Mouse (Mus musculus) hindbrain, embryonic 12.5 days (tissue): Measurements from ENCODE around the gene Pmpca. TPM values are rescaled to one million over a fixed set of nuclear protein-coding genes. Genes with fewer than 3 reads are reported as not detected.

Source experiments
- ATAC-seq: fragments of 200-750 bp; cut with Nextera tagmentation; 2 replicates; pipeline ENCODE4 v1.8.0; 2017; ENCODE audit warnings: moderate TSS enrichment; ENCODE audit not compliant: low FRiP score
- H3K27ac ChIP-seq: fragments of 300-500 bp; sonication (generic); 2 replicates; pipeline ENCODE4 v1.5.1; 2016; ENCODE audit warnings: mild to moderate bottlenecking
- H3K27me3 ChIP-seq: fragments of 300-500 bp; sonication (generic); 2 replicates; pipeline ENCODE4 v1.6.1; 2016; ENCODE audit warnings: mild to moderate bottlenecking
- H3K36me3 ChIP-seq: fragments of 300-500 bp; sonication (generic); 2 replicates; pipeline ENCODE4 v1.6.1; 2016; ENCODE audit warnings: mild to moderate bottlenecking
- H3K4me1 ChIP-seq: fragments of 300-500 bp; sonication (generic); 2 replicates; pipeline ENCODE4 v1.6.1; 2016
- H3K4me2 ChIP-seq: fragments of 300-500 bp; sonication (generic); replicated peaks from 2 replicates; pipeline ENCODE4 v1.6.1; 2016; ENCODE audit warnings: mild to moderate bottlenecking
- H3K4me3 ChIP-seq: fragments of 300-500 bp; sonication (generic); 2 replicates; pipeline ENCODE4 v1.5.1; 2016; ENCODE audit warnings: mild to moderate bottlenecking
- H3K9ac ChIP-seq: fragments of 300-500 bp; sonication (generic); 2 replicates; pipeline ENCODE4 v1.6.1; 2016; ENCODE audit warnings: mild to moderate bottlenecking, moderate library complexity
- H3K9me3 ChIP-seq: fragments of 300-500 bp; sonication (generic); replicated peaks from 2 replicates; pipeline ENCODE4 v1.6.1; 2016; ENCODE audit warnings: mild to moderate bottlenecking
- WGBS: fragments of 180-500 bp; shearing (Covaris S2); methylation state at CpG from one replicate; pipeline ENCODE4 v1.1.7; 2016; 5-methylcytosine and 5-hydroxymethylcytosine counted together
- polyA plus RNA-seq: library from polyadenylated mRNA; unstranded; fragments of >200 nt; fragmentation: Nextera tagmentation; extraction: Ambion mirVana; gene quantifications from 2 replicates; pipeline ENCODE4 v1.2.1, GENCODE M21; 2016

Gene Pmpca
- polyA plus RNA-seq, 1 experiment from 2014 or later, result 107 TPM

- Histone ChIP-seq H3K36me3 (peaks cover 7% of the 10 kb centered on the region; the same call in 1 of the 2 replicates), H3K9me3 (no peaks in the 10 kb centered on the region), H3K9ac (no peak overlapping the region), H3K27ac (no peak overlapping the region), H3K4me3 (no peak overlapping the region), H3K27me3 (no peaks in the 10 kb centered on the region), H3K4me1 (peaks cover 18% of the 10 kb centered on the region), H3K4me2 (no peak overlapping the region)
- WGBS, result 78% methylated on average over 7 of the region's 7 CpGs
- no peak for ATAC-seq
These were observed 32.5 kb upstream of the Pmpca start for GRCm38 (mm10) chr2:26356678-26357077.

GRCm38 (mm10) chr2:26357484-26357883 lies 31.7 kb upstream of the Pmpca start:
- WGBS, result 58% methylated on average over 15 of the region's 15 CpGs
- H3K4me3 ChIP-seq, result no peak overlapping the region
- peaks cover 16% of the 10 kb centered on the region for H3K4me1 ChIP-seq
- H3K9ac ChIP-seq, result peak overlapping the region; percentile 13; the same call in 1 of the 2 replicates
- peaks cover 7% of the 10 kb centered on the region; the same call in 1 of the 2 replicates for H3K36me3 ChIP-seq
- no peak overlapping the region for H3K27ac ChIP-seq
- H3K9me3 ChIP-seq, result no peaks in the 10 kb centered on the region
- H3K27me3 ChIP-seq, result no peaks in the 10 kb centered on the region
- no peak overlapping the region for H3K4me2 ChIP-seq
- ATAC-seq, result no peak

GRCm38 (mm10) chr2:26358667-26359320 lies 30.3 kb upstream of the Pmpca start:
- 91% methylated on average over 13 of the region's 13 CpGs for WGBS
- H3K9ac ChIP-seq, result no peak overlapping the region

GRCm38 (mm10) chr2:26359983-26360382 lies 29.2 kb upstream of the Pmpca start:
- Histone ChIP-seq H3K9me3 (no peaks in the 10 kb centered on the region), H3K4me1 (peaks cover 5% of the 10 kb centered on the region; the same call in 1 of the 2 replicates), H3K36me3 (peaks cover 26% of the 10 kb centered on the region), H3K27me3 (no peaks in the 10 kb centered on the region), H3K27ac (no peak overlapping the region), H3K9ac (no peak overlapping the region; the same call in 1 of the 2 replicates), H3K4me2 (no peak overlapping the region), H3K4me3 (no peak overlapping the region)
- ATAC-seq, result no peak
- WGBS, result 88% methylated on average over 6 of the region's 6 CpGs

More at GRCm38 (mm10) chr2:26358667-26359320, 30.3 kb upstream of the Pmpca start:
- H3K4me2 ChIP-seq, result no peak overlapping the region
- no peaks in the 10 kb centered on the region for H3K27me3 ChIP-seq
- ATAC-seq, result no peak
- no peaks in the 10 kb centered on the region for H3K9me3 ChIP-seq
- no peak overlapping the region for H3K4me3 ChIP-seq
- H3K36me3 ChIP-seq, result peaks cover 16% of the 10 kb centered on the region
- H3K4me1 ChIP-seq, result peaks cover 5% of the 10 kb centered on the region
- H3K27ac ChIP-seq, result no peak overlapping the region

GRCm38 (mm10) chr2:26360772-26361171 lies 28.4 kb upstream of the Pmpca start, which contains the start of gene Card9:
Gene Card9 (minus strand): TSS chr2:26360918.
- H3K4me2 ChIP-seq, result no peak within 1 kb of the TSS
- H3K27me3 ChIP-seq, result no peaks in the 10 kb centered on the region
- 47% methylated on average over 3 of the region's 3 CpGs for WGBS
- no peak within 1 kb of the TSS; the same call in 1 of the 2 replicates for H3K27ac ChIP-seq
- H3K36me3 ChIP-seq, result peaks cover 34% of the 10 kb centered on the region
- no peak for ATAC-seq
- H3K4me3 ChIP-seq, result no peak within 1 kb of the TSS
- no peak within 1 kb of the TSS; the same call in 1 of the 2 replicates for H3K9ac ChIP-seq
- no peaks in the 10 kb centered on the region for H3K9me3 ChIP-seq
- H3K4me1 ChIP-seq, result peaks cover 5% of the 10 kb centered on the region; the same call in 1 of the 2 replicates

GRCm38 (mm10) chr2:26362991-26363390 lies 26.1 kb upstream of the Pmpca start:
- H3K9me3 ChIP-seq, result no peaks in the 10 kb centered on the region
- no peak overlapping the region for H3K9ac ChIP-seq
- no peak overlapping the region for H3K27ac ChIP-seq
- no peaks in the 10 kb centered on the region for H3K27me3 ChIP-seq
- no peak overlapping the region for H3K4me3 ChIP-seq
- H3K36me3 ChIP-seq, result peaks cover 56% of the 10 kb centered on the region
- ATAC-seq, result no peak
- H3K4me1 ChIP-seq, result no peaks in the 10 kb centered on the region
- H3K4me2 ChIP-seq, result no peak overlapping the region
- WGBS, result 86% methylated on average over 5 of the region's 5 CpGs

GRCm38 (mm10) chr2:26363481-26363880 lies 25.7 kb upstream of the Pmpca start:
- Histone ChIP-seq H3K4me3 (no peak overlapping the region), H3K27ac (no peak overlapping the region), H3K9ac (no peak overlapping the region), H3K4me2 (no peak overlapping the region), H3K9me3 (no peaks in the 10 kb centered on the region), H3K4me1 (no peaks in the 10 kb centered on the region), H3K36me3 (peaks cover 61% of the 10 kb centered on the region), H3K27me3 (no peaks in the 10 kb centered on the region)
- 87% methylated on average over 5 of the region's 5 CpGs for WGBS
- ATAC-seq, result no peak

GRCm38 (mm10) chr2:26364738-26365465 lies 24.2 kb upstream of the Pmpca start:
- no peak overlapping the region for H3K9ac ChIP-seq
- H3K4me3 ChIP-seq, result no peak overlapping the region
- H3K4me2 ChIP-seq, result no peak overlapping the region
- H3K36me3 ChIP-seq, result peaks cover 75% of the 10 kb centered on the region
- H3K27me3 ChIP-seq, result no peaks in the 10 kb centered on the region
- no peak for ATAC-seq
- WGBS, result 86% methylated on average over 10 of the region's 10 CpGs
- H3K4me1 ChIP-seq, result no peaks in the 10 kb centered on the region
- H3K9me3 ChIP-seq, result no peaks in the 10 kb centered on the region
- H3K27ac ChIP-seq, result no peak overlapping the region

- no peak for ATAC-seq
- no peak overlapping the region for H3K27ac ChIP-seq
- H3K9me3 ChIP-seq, result no peaks in the 10 kb centered on the region
- H3K36me3 ChIP-seq, result peaks cover 94% of the 10 kb centered on the region
- H3K4me3 ChIP-seq, result no peak overlapping the region
- no peaks in the 10 kb centered on the region for H3K27me3 ChIP-seq
- no peak overlapping the region for H3K9ac ChIP-seq
- 89% methylated on average over 6 of the region's 6 CpGs for WGBS
- H3K4me1 ChIP-seq, result no peaks in the 10 kb centered on the region
- H3K4me2 ChIP-seq, result no peak overlapping the region
These were observed 21.2 kb upstream of the Pmpca start for GRCm38 (mm10) chr2:26367911-26368310.

- Histone ChIP-seq H3K27ac (no peak overlapping the region), H3K4me2 (no peak overlapping the region), H3K9me3 (no peaks in the 10 kb centered on the region), H3K4me1 (no peaks in the 10 kb centered on the region), H3K27me3 (no peaks in the 10 kb centered on the region), H3K9ac (no peak overlapping the region), H3K4me3 (no peak overlapping the region), H3K36me3 (peaks cover 94% of the 10 kb centered on the region)
- no peak for ATAC-seq
- 84% methylated on average over 1 of the region's 1 CpGs for WGBS
These were observed 20.6 kb upstream of the Pmpca start for GRCm38 (mm10) chr2:26368572-26368971.

GRCm38 (mm10) chr2:26372396-26372795 lies 16.7 kb upstream of the Pmpca start:
- H3K4me1 ChIP-seq, result no peaks in the 10 kb centered on the region
- ATAC-seq, result no peak
- H3K36me3 ChIP-seq, result peaks cover 96% of the 10 kb centered on the region
- H3K9ac ChIP-seq, result no peak overlapping the region
- no peaks in the 10 kb centered on the region for H3K9me3 ChIP-seq
- no peak overlapping the region for H3K27ac ChIP-seq
- no peak overlapping the region for H3K4me2 ChIP-seq
- H3K27me3 ChIP-seq, result no peaks in the 10 kb centered on the region
- WGBS, result 94% methylated on average over 8 of the region's 8 CpGs
- H3K4me3 ChIP-seq, result no peak overlapping the region

GRCm38 (mm10) chr2:26380131-26380771 lies 8.9 kb upstream of the Pmpca start, which contains the start of gene Snapc4:
Gene Snapc4 (minus strand): TSS chr2:26380653.
- H3K27me3 ChIP-seq, result no peaks in the 10 kb centered on the region
- H3K9me3 ChIP-seq, result no peaks in the 10 kb centered on the region
- H3K27ac ChIP-seq, result peak within 1 kb of the TSS; percentile 66; the same call in 1 of the 2 replicates
- peak; percentile 94 for ATAC-seq
- H3K36me3 ChIP-seq, result peaks cover 62% of the 10 kb centered on the region
- peak within 1 kb of the TSS; percentile 98 for H3K4me2 ChIP-seq
- H3K9ac ChIP-seq, result peak within 1 kb of the TSS; percentile 83
- under 1% methylated on average over 38 of the region's 38 CpGs for WGBS
- H3K4me1 ChIP-seq, result peaks cover 14% of the 10 kb centered on the region
- H3K4me3 ChIP-seq, result peak within 1 kb of the TSS; percentile 84
